Mouse (Mus musculus) activated CD4-positive, CD25-positive, alpha-beta regulatory T cell (primary cell): Measurements from ENCODE around the gene Yif1b. TPM values are rescaled to one million over a fixed set of nuclear protein-coding genes. Genes with fewer than 3 reads are reported as not detected.

Source experiments
- polyA plus RNA-seq, 2 experiments: library from polyadenylated mRNA; unstranded; fragments of 100-300 nt; shearing (Covaris generic); gene quantifications; one replicate each; pipeline ENCODE4 v1.2.1; 2017

Gene Yif1b
- polyA plus RNA-seq = 10 to 100 TPM; 39.8 to 47.0 TPM

GRCm38 (mm10) chr7:29238019-29238967, at the start of gene Yif1b:
Gene Yif1b (plus strand): TSS chr7:29238329.

GRCm38 (mm10) chr7:29213675-29214082, 24.4 kb upstream of the Yif1b start, which contains the start of gene Catsperg1:
Gene Catsperg1 (minus strand): TSS chr7:29214035.

GRCm38 (mm10) chr7:29232247-29233013, 5.7 kb upstream of the Yif1b start, which contains the start of gene Kcnk6:
Gene Kcnk6 (minus strand): TSS chr7:29232515.

GRCm38 (mm10) chr7:29248261-29248841, 10.2 kb downstream of the Yif1b start, which contains the start of gene 2200002D01Rik:
Gene 2200002D01Rik (minus strand): TSS chr7:29248466.

GRCm38 (mm10) chr7:29281201-29282073, 43.3 kb downstream of the Yif1b start, which contains the start of gene Spint2:
Gene Spint2 (minus strand): TSS chr7:29281912.

GRCm38 (mm10) chr7:29288942-29289638, 51.0 kb downstream of the Yif1b start, which contains the start of gene Ppp1r14a:
Gene Ppp1r14a (plus strand): TSS chr7:29289308.

Other genes starting within 250 kb of the Yif1b start
- under 1 TPM; 0.16 to 0.95 TPM for gene Ryr1, start 113.2 kb upstream of the Yif1b start, polyA plus RNA-seq
- gene Rasgrp4, start 103.5 kb upstream of the Yif1b start, polyA plus RNA-seq = 1 to 10 TPM in 1 of 2 experiments, under 1 TPM in 1; 0.59 to 2.7 TPM
- 10 to 100 TPM; 63.1 to 73.0 TPM for gene Fam98c, start 82.1 kb upstream of the Yif1b start, polyA plus RNA-seq
- under 1 TPM; 0.11 to 0.24 TPM for gene Ggn, start 68.1 kb upstream of the Yif1b start, polyA plus RNA-seq
- under 1 TPM in 1 of 2 experiments, not detected in 1; 0.29 TPM for gene Spred3, start 67.9 kb upstream of the Yif1b start, polyA plus RNA-seq
- gene Psmd8, start 57.6 kb upstream of the Yif1b start, polyA plus RNA-seq = 100 to 1,000 TPM; 281 to 290 TPM
- 1 to 10 TPM; 1.1 to 1.2 TPM for gene Catsperg1, start 24.3 kb upstream of the Yif1b start, polyA plus RNA-seq
- gene Kcnk6, start 5.8 kb upstream of the Yif1b start, polyA plus RNA-seq = 1 to 10 TPM; 2.2 to 5.9 TPM
- gene 2200002D01Rik, start 10.1 kb downstream of the Yif1b start, polyA plus RNA-seq = 1 to 10 TPM; 1.9 to 5.8 TPM
- 100 to 1,000 TPM; 184 to 192 TPM for gene Spint2, start 43.6 kb downstream of the Yif1b start, polyA plus RNA-seq
- under 1 TPM in 1 of 2 experiments, not detected in 1; 0.57 TPM for gene Ppp1r14a, start 51.0 kb downstream of the Yif1b start, polyA plus RNA-seq
- not detected for gene Dpf1, start 65.6 kb downstream of the Yif1b start, polyA plus RNA-seq